Mouse (Mus musculus): ENCODE results near the gene Fancm.
"Not testable (repeated sequence)": the region's sequence is repeated elsewhere in the genome, so short reads cannot be mapped to it uniquely, and the experiment has no call there.

GRCm38 (mm10) chr12:65136121-65136520, 60.7 kb downstream of the Fancm start:
- not testable (repeated sequence) for TF ChIP-seq MYOG (IDR thresholded peaks at IDR 0.05; ENCODE audit: control insufficient read depth, extremely low read depth, insufficient read length); CTCF (IDR thresholded peaks at IDR 0.05; ENCODE audit: control insufficient read depth, insufficient read depth, insufficient read length); USF1 (IDR thresholded peaks at IDR 0.05; ENCODE audit: low read depth); MAX (IDR thresholded peaks at IDR 0.05); MYOD1 (IDR thresholded peaks at IDR 0.05; ENCODE audit: control insufficient read depth, insufficient read length, low read depth); CEBPB (IDR thresholded peaks at IDR 0.05; ENCODE audit: low read depth); FOSL1 (IDR thresholded peaks at IDR 0.05; ENCODE audit: insufficient read depth, low read length, poor library complexity, severe bottlenecking)
